Mouse (Mus musculus) left cerebral cortex, adult 9 months (tissue): ENCODE data around the gene Rxfp1.
A peak's percentile ranks its signal among the peaks of the same experiment; 100 is the strongest.
"Not testable (repeated sequence)": the region's sequence is repeated elsewhere in the genome, so short reads cannot be mapped to it uniquely, and the experiment has no call there.

Experiments
- DNase-seq, 2 experiments: peaks; one replicate each; pipeline ENCODE4 v3.0.0; 2022; ENCODE audit warnings: low spot score in 2 of 2

Rxfp1 gene

GRCm38 (mm10) chr3:79737780-79738179 is at the start of gene Rxfp1:
Gene Rxfp1, minus strand, starts transcription at chr3:79737880.
- DNase-seq, result no peak

GRCm38 (mm10) chr3:79784362-79784736 is 46.7 kb upstream of the Rxfp1 start:
- no peak for DNase-seq

GRCm38 (mm10) chr3:79783630-79784361 is 46.1 kb upstream of the Rxfp1 start:
- no peak for DNase-seq

- DNase-seq, result no peak
These were observed 35.0 kb upstream of the Rxfp1 start for GRCm38 (mm10) chr3:79772701-79773100.

- no peak for DNase-seq
These were observed 16.1 kb upstream of the Rxfp1 start for GRCm38 (mm10) chr3:79753736-79754135.

- DNase-seq, result no peak
These were observed 8.9 kb upstream of the Rxfp1 start for GRCm38 (mm10) chr3:79746585-79746984.

- peak; percentile 27 to 41 for DNase-seq
These were observed 7.4 kb upstream of the Rxfp1 start for GRCm38 (mm10) chr3:79745101-79745500.

GRCm38 (mm10) chr3:79744415-79744814 is 6.7 kb upstream of the Rxfp1 start:
- peak in 1 of 2 experiments; percentile 24 for DNase-seq

GRCm38 (mm10) chr3:79740351-79740750 is 2.7 kb upstream of the Rxfp1 start:
- DNase-seq, result no peak

- no peak for DNase-seq
These were observed 771 bp upstream of the Rxfp1 start for GRCm38 (mm10) chr3:79738451-79738850.

- DNase-seq, result no peak
These were observed 11.1 kb downstream of the Rxfp1 start for GRCm38 (mm10) chr3:79726506-79727075.

- no peak for DNase-seq
These were observed 16.8 kb downstream of the Rxfp1 start for GRCm38 (mm10) chr3:79720756-79721484.

- no peak for DNase-seq
These were observed 31.2 kb downstream of the Rxfp1 start for GRCm38 (mm10) chr3:79706436-79706835.

- peak in 1 of 2 experiments; percentile 17 for DNase-seq
These were observed 34.5 kb downstream of the Rxfp1 start for GRCm38 (mm10) chr3:79703135-79703534.

- no peak for DNase-seq
These were observed 45.7 kb downstream of the Rxfp1 start for GRCm38 (mm10) chr3:79691957-79692356.

- DNase-seq, result peak in 1 of 2 experiments; percentile 4
These were observed 47.5 kb downstream of the Rxfp1 start for GRCm38 (mm10) chr3:79690111-79690651.

GRCm38 (mm10) chr3:79688101-79688500 is 49.6 kb downstream of the Rxfp1 start:
- DNase-seq, result not testable (repeated sequence)

GRCm38 (mm10) chr3:79683529-79683928 is 54.2 kb downstream of the Rxfp1 start:
- no peak for DNase-seq

- DNase-seq, result no peak
These were observed 55.1 kb downstream of the Rxfp1 start for GRCm38 (mm10) chr3:79682351-79683132.

GRCm38 (mm10) chr3:79676411-79676810 is 61.3 kb downstream of the Rxfp1 start:
- no peak for DNase-seq

GRCm38 (mm10) chr3:79674641-79675040 is 63.0 kb downstream of the Rxfp1 start:
- no peak for DNase-seq

- peak in 1 of 2 experiments; percentile 75 for DNase-seq
These were observed 64.6 kb downstream of the Rxfp1 start for GRCm38 (mm10) chr3:79673082-79673481.
